ENCODE assay signal across 12 mouse cellular contexts in the genomic region with DNA sequence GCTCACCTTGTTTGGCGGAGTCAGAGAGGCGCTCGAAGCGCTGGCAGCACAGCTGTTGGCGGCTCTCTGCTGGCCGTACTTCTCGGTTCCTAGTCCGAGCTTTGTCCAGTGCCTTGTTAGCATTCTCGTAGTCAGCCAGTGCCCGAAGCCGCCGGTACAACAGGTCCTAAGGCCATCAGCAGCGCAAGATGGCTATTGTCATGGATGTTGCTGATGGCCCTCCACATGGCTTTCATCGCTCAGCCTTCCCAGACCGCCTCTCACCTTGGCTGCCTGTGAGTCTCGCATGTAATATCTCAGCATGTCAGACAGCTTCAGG. TPM values are rescaled to one million over a fixed set of nuclear protein-coding genes. Genes with fewer than 3 reads are reported as not detected.
"Had no signal": no experiment of that assay in that cellular context is flagged by ENCODE, and none has a peak within 500 bp of the region (broad histone marks: within the 10 kb centered on the region; RNA-seq: fewer than 3 reads in every experiment).

No protein-coding gene starts in this region.

- DNase-seq: layer of hippocampus, adult 9-11 months; layer of hippocampus, postnatal 36 days; lung, embryonic 14.5 days; lung, postnatal 10 days; lung, postnatal 4 days; right cerebral cortex, postnatal 14 days; thymus, postnatal 4 days had no signal

- ATAC-seq: liver, embryonic 12.5 days; midbrain, embryonic 16.5 days had no signal

- H3K27ac ChIP-seq: limb, embryonic 15.5 days; stomach, embryonic 15.5 days had no signal

- H3K4me2 ChIP-seq: limb, embryonic 15.5 days; liver, embryonic 12.5 days; lung, embryonic 14.5 days; midbrain, embryonic 11.5 days; stomach, embryonic 15.5 days had no signal

- H3K27me3 ChIP-seq: limb, embryonic 15.5 days; liver, embryonic 12.5 days; stomach, embryonic 15.5 days had no signal

- H3K4me3 ChIP-seq: limb, embryonic 15.5 days; liver, embryonic 12.5 days; stomach, embryonic 15.5 days had no signal

- H3K9me3 ChIP-seq: limb, embryonic 15.5 days; liver, embryonic 12.5 days; stomach, embryonic 15.5 days had no signal

- H3K9ac ChIP-seq: limb, embryonic 15.5 days; liver, embryonic 12.5 days; lung, embryonic 14.5 days; stomach, embryonic 15.5 days had no signal

RNA-seq across cellular contexts. Expression of a gene that starts 7.6 kb away (rescaled TPM):
- polyA plus RNA-seq: limb, embryonic 15.5 days; liver, embryonic 12.5 days; midbrain, embryonic 11.5 days; midbrain, embryonic 16.5 days; stomach, embryonic 15.5 days had no signal
